Mouse (Mus musculus) lung, postnatal 4 days (tissue): ENCODE data around the gene Adgrf3.

ENCODE experiments used
- DNase-seq, 2 experiments: peaks; one replicate each; pipeline ENCODE4 v3.0.0; 2021

Gene Adgrf3

GRCm38 (mm10) chr5:30148133-30148920, 57.2 kb downstream of the Adgrf3 start:
- DNase-seq: no peak

DNA sequence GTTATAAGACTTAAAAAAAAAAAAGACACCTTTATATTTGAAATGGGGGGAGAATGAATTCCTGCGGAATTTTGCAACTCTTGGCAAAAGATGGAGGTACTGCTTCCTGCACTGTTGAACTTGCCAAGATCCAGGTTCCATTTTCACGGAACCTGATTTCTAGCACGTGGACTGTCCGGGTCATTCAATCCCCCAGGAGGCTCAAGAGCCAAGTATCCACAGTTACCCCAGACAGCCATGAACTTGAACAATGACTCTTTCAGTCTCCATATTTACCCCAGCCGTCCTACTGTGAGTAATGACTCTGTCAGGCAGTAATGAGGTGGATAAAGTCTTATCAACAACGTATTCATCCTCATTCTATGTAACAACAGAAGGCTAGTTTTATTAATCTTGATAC, 59.0 kb downstream of the Adgrf3 start:
- no peak for DNase-seq
